Comparison of ENCODE assay signal across 8 mouse cellular contexts in the genomic region with DNA sequence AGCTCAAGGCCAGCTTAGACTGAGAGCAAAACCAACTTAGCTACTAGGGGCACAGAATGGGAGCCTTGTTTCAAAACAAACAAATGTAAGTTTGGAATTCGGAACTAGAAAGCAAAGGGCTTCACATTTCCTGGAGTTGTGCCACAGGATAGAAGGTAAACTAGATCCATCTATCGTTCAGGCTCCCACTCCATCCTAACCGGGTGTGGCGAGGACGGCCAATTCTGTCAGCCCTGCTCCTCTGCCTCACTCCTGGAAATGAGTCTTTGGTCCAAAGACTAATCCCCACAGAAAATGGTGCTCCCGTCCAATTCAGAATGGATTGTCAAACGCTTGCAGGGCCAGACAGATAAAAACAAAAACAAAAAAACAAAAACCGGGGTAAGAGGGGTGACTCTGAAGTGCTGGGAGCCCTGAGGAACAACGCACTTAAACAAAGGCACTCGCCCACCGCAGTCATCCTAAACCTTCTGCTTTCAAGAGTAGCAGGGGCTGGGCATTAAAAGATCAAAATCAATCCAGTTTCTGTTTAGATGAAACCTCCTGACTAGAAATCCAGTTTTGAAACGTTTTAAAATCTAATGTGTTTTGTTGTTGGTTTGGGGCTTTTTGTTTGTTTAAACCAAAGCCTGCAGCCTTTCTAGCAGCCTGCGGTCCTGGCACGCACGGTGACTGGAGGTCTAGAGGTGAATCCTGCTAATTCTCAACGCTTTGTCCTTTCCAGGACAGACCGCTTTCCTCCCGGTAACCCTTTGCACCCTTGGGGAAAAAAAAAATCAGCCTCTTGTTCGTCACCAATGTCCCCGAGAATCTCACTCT. TPM values are rescaled to one million over a fixed set of nuclear protein-coding genes. Genes with fewer than 3 reads are reported as not detected.
A peak's percentile ranks its signal among the peaks of the same experiment; 100 is the strongest.
DNase-seq lines count a peak whose midpoint lies in the region; ATAC-seq and TF ChIP-seq lines count a peak whose summit lies in the region.

No protein-coding gene starts in this region.

- no peaks in the 10 kb centered on the region for H3K9me3 ChIP-seq in heart, embryonic 15.5 days (replicated peaks)
- no peaks in the 10 kb centered on the region for H3K9me3 ChIP-seq in forebrain, embryonic 14.5 days (replicated peaks; ENCODE audit: control insufficient read depth, low read length)
- H3K9me3 ChIP-seq in midbrain, embryonic 12.5 days = no peaks in the 10 kb centered on the region

- no peak for ATAC-seq in heart, embryonic 15.5 days (replicated peaks; ENCODE audit: insufficient number of reproducible peaks, insufficient read depth, low FRiP score, low read depth)
- ATAC-seq in forebrain, embryonic 14.5 days = no peak
- no peak for ATAC-seq in midbrain, embryonic 12.5 days (ENCODE audit: low FRiP score, low read depth)

- no peaks in the 10 kb centered on the region for H3K36me3 ChIP-seq in heart, embryonic 15.5 days
- H3K36me3 ChIP-seq in forebrain, embryonic 14.5 days (ENCODE audit: control insufficient read depth, insufficient read depth, low read length) = no peaks in the 10 kb centered on the region
- H3K36me3 ChIP-seq in midbrain, embryonic 12.5 days = no peaks in the 10 kb centered on the region

- TF ChIP-seq CTCF in brain, embryonic 14.5 days (IDR thresholded peaks at IDR 0.05; ENCODE audit: borderline replicate concordance, extremely low read depth, insufficient read depth, insufficient read length) = no peak

- no peak overlapping the region for H3K27ac ChIP-seq in heart, embryonic 15.5 days
- H3K27ac ChIP-seq in forebrain, embryonic 14.5 days (ENCODE audit: low read depth, low read length) = peak overlapping the region; percentile 96
- H3K27ac ChIP-seq in midbrain, embryonic 12.5 days (replicated peaks) = peak overlapping the region; percentile 83

- TF ChIP-seq POLR2A in brain, embryonic 14.5 days (IDR thresholded peaks at IDR 0.05; ENCODE audit: borderline replicate concordance, extremely low read depth, insufficient read depth, insufficient read length, poor library complexity, severe bottlenecking) = no peak

- 12% methylated on average over 20 of the region's 20 CpGs for WGBS in heart, embryonic 15.5 days
- 10% methylated on average over 20 of the region's 20 CpGs for WGBS in forebrain, embryonic 14.5 days
- 9% methylated on average over 20 of the region's 20 CpGs for WGBS in midbrain, embryonic 12.5 days

- no peak overlapping the region for H3K9ac ChIP-seq in heart, embryonic 15.5 days
- H3K9ac ChIP-seq in forebrain, embryonic 14.5 days (ENCODE audit: low read length) = peak overlapping the region; percentile 85
- H3K9ac ChIP-seq in midbrain, embryonic 12.5 days (replicated peaks) = peak overlapping the region; percentile 58

- intact Hi-C loops in heart, postnatal 14 days (cut with DNase I) = no loop called here

- DNase-seq in heart, postnatal 14 days = no peak
- DNase-seq in brain, embryonic 14.5 days (ENCODE audit: low read depth) = peak; percentile 43
- DNase-seq in forebrain, embryonic 14.5 days (ENCODE audit: low spot score) = peak; percentile 48
- no peak for DNase-seq in thymus, postnatal 25 days
- no peak for DNase-seq in adrenal gland, postnatal 36 days
- DNase-seq in urinary bladder, postnatal 14 days (ENCODE audit: low spot score) = no peak

- H3K4me2 ChIP-seq in heart, embryonic 15.5 days = peak overlapping the region; percentile 87; the same call in 1 of the 2 replicates
- peak overlapping the region; percentile 71 for H3K4me2 ChIP-seq in forebrain, embryonic 14.5 days (ENCODE audit: low read length)
- peak overlapping the region; percentile 58 for H3K4me2 ChIP-seq in midbrain, embryonic 12.5 days (replicated peaks)

- H3K4me3 ChIP-seq in heart, embryonic 15.5 days = no peak overlapping the region
- peak overlapping the region; percentile 70 for H3K4me3 ChIP-seq in forebrain, embryonic 14.5 days (ENCODE audit: low read depth, low read length)
- peak overlapping the region; percentile 61 for H3K4me3 ChIP-seq in midbrain, embryonic 12.5 days

- peaks cover 17% of the 10 kb centered on the region for H3K4me1 ChIP-seq in heart, embryonic 15.5 days (replicated peaks)
- 0 out of 2 replicates have a peak, but pooled peaks cover 3% of the 10 kb centered on the region for H3K4me1 ChIP-seq in forebrain, embryonic 14.5 days (ENCODE audit: control insufficient read depth, insufficient read depth, low read length)
- H3K4me1 ChIP-seq in midbrain, embryonic 12.5 days = peaks cover 13% of the 10 kb centered on the region

- H3K27me3 ChIP-seq in heart, embryonic 15.5 days = peaks cover 75% of the 10 kb centered on the region
- peaks cover 23% of the 10 kb centered on the region for H3K27me3 ChIP-seq in forebrain, embryonic 14.5 days (replicated peaks; ENCODE audit: control insufficient read depth, insufficient read depth, low read length)
- peaks cover 55% of the 10 kb centered on the region for H3K27me3 ChIP-seq in midbrain, embryonic 12.5 days

RNA-seq across cellular contexts. Expression of gene Ina, which starts 0.9 kb away (rescaled TPM):
- 0.58 and 5.8 TPM in 2 replicates for polyA plus RNA-seq in heart, embryonic 15.5 days (2015; fragmentation: Nextera tagmentation; extraction: Ambion mirVana)
- total RNA-seq in heart, postnatal 14 days (2021) = not detected
- polyA plus RNA-seq in brain, embryonic 14.5 days (2012; rRNA removed) = 413 and 626 TPM in 2 replicates
- 253 and 297 TPM in 2 replicates for polyA plus RNA-seq in forebrain, embryonic 14.5 days (2014; fragmentation: Nextera tagmentation; extraction: Ambion mirVana)
- 368 and 390 TPM in 2 replicates for polyA plus RNA-seq in midbrain, embryonic 12.5 days (2016; fragmentation: Nextera tagmentation; extraction: Ambion mirVana)
- total RNA-seq in adrenal gland, postnatal 36 days (2021) = 1 to 10 TPM; 4.0 to 5.9 TPM

RNA-seq across cellular contexts. Expression of gene Nt5c2, which starts 1.4 kb away (rescaled TPM):
- 117 and 118 TPM in 2 replicates for polyA plus RNA-seq in heart, embryonic 15.5 days (2015; fragmentation: Nextera tagmentation; extraction: Ambion mirVana)
- total RNA-seq in heart, postnatal 14 days (2021) = 10 to 100 TPM; 64.9 to 75.1 TPM
- 40.1 and 49.2 TPM in 2 replicates for polyA plus RNA-seq in brain, embryonic 14.5 days (2012; rRNA removed)
- 84.2 and 86.2 TPM in 2 replicates for polyA plus RNA-seq in forebrain, embryonic 14.5 days (2014; fragmentation: Nextera tagmentation; extraction: Ambion mirVana)
- polyA plus RNA-seq in midbrain, embryonic 12.5 days (2016; fragmentation: Nextera tagmentation; extraction: Ambion mirVana) = 79.8 and 84.8 TPM in 2 replicates
- 10 to 100 TPM; 63.2 to 65.2 TPM for total RNA-seq in adrenal gland, postnatal 36 days (2021)

RNA-seq across cellular contexts. Expression of gene Pcgf6, which starts 37.2 kb away (rescaled TPM):
- 6.8 and 7.8 TPM in 2 replicates for polyA plus RNA-seq in heart, embryonic 15.5 days (2015; fragmentation: Nextera tagmentation; extraction: Ambion mirVana)
- total RNA-seq in heart, postnatal 14 days (2021) = 1 to 10 TPM; 2.8 to 2.9 TPM
- polyA plus RNA-seq in brain, embryonic 14.5 days (2012; rRNA removed) = 65.2 and 81.7 TPM in 2 replicates
- polyA plus RNA-seq in forebrain, embryonic 14.5 days (2014; fragmentation: Nextera tagmentation; extraction: Ambion mirVana) = 20.4 and 23.0 TPM in 2 replicates
- 32.6 and 33.8 TPM in 2 replicates for polyA plus RNA-seq in midbrain, embryonic 12.5 days (2016; fragmentation: Nextera tagmentation; extraction: Ambion mirVana)
- total RNA-seq in adrenal gland, postnatal 36 days (2021) = 10 to 100 TPM in 1 of 2 experiments, 1 to 10 TPM in 1; 9.1 to 11.9 TPM

RNA-seq across cellular contexts. Expression of gene Taf5, which starts 54.0 kb away (rescaled TPM):
- 2.6 and 3.2 TPM in 2 replicates for polyA plus RNA-seq in heart, embryonic 15.5 days (2015; fragmentation: Nextera tagmentation; extraction: Ambion mirVana)
- 1 to 10 TPM; 3.6 to 3.8 TPM for total RNA-seq in heart, postnatal 14 days (2021)
- polyA plus RNA-seq in brain, embryonic 14.5 days (2012; rRNA removed) = 10.8 and 11.0 TPM in 2 replicates
- polyA plus RNA-seq in forebrain, embryonic 14.5 days (2014; fragmentation: Nextera tagmentation; extraction: Ambion mirVana) = 8.4 and 10.2 TPM in 2 replicates
- polyA plus RNA-seq in midbrain, embryonic 12.5 days (2016; fragmentation: Nextera tagmentation; extraction: Ambion mirVana) = 11.6 and 12.1 TPM in 2 replicates
- total RNA-seq in adrenal gland, postnatal 36 days (2021) = 1 to 10 TPM; 4.1 to 4.2 TPM

Comparison
In these comparisons a context has a peak if more than half of its experiments do, and no peak if none do; other contexts are left out.
1. DNase-seq: peak in brain, embryonic 14.5 days (single experiment) and forebrain, embryonic 14.5 days (single experiment); none in heart, postnatal 14 days (0 of 2), thymus, postnatal 25 days (single experiment), adrenal gland, postnatal 36 days (0 of 2) and urinary bladder, postnatal 14 days (single experiment).
2. RNA of gene Ina, which starts 0.9 kb away (polyA plus RNA-seq): 413 to 626 TPM in brain, embryonic 14.5 days, 368 to 390 TPM in midbrain, embryonic 12.5 days and 253 to 297 TPM in forebrain, embryonic 14.5 days; 0.58 to 5.8 TPM in heart, embryonic 15.5 days; every median in the first group is over 10 times any median in the second.
3. Peak in every context shown above with its lines, with median percentiles within 50 percentile points of each other: H3K4me2 ChIP-seq.